In the genomic region with DNA sequence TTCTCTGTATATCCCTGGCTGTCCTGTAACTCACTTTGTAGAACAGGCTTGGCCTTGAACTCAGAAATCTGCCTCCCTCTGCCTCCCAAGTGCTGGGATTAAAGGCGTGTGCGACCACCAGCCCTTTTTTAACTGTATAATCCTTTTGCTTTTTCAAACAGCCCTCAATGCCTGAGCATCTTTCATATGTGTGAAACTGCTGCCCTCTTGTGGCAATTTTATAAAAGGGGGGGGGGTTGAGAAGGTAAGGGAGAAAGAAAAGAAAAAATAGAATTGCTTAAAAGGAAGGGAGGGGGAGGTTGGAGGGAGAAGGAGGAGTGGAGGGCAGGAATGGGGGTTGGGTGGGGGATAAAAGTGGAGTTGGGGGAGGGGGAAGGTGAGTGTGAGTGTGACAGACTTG, we compare ENCODE assay signal across 9 mouse cellular contexts. TPM values are rescaled to one million over a fixed set of nuclear protein-coding genes. Genes with fewer than 3 reads are reported as not detected.
DNase-seq lines count a peak whose midpoint lies in the region; ATAC-seq and TF ChIP-seq lines count a peak whose summit lies in the region.
"Had no signal": no experiment of that assay in that cellular context is flagged by ENCODE, and none has a peak within 500 bp of the region (broad histone marks: within the 10 kb centered on the region; RNA-seq: fewer than 3 reads in every experiment).

No protein-coding gene starts in this region.

- in situ Hi-C loops in Patski (cut with MboI; ENCODE audit: low pct_unique_long_range_greater_than_20kb) = loop anchor here (5.0 to 25.0 kb wide), 3 partner anchors 104 to 1494 kb away; a partner anchor contains a TSS

- peak; percentile 20 to 52 for DNase-seq in heart, adult 18-20 months
- DNase-seq in heart, postnatal 25 days (ENCODE audit: low spot score) = no peak
- peak; percentile 2 for DNase-seq in Patski (ENCODE audit: low read depth, low spot score)
- DNase-seq in forebrain, embryonic 14.5 days (ENCODE audit: low spot score) = peak; percentile 78
- DNase-seq in liver, adult 2 months (ENCODE audit: extremely low read depth, low read depth, low spot score) = peak; percentile 21
- no peak for DNase-seq in layer of hippocampus, adult 11-12 months (ENCODE audit: low spot score)
- DNase-seq in right cerebral cortex, adult 18-20 months = no peak

- POLR2A ChIA-PET in Patski (lab: Charles Lee) = no interaction called here

- ATAC-seq in Patski = no peak
- ATAC-seq in forebrain, embryonic 14.5 days = peak; percentile 61
- ATAC-seq in neural tube, embryonic 12.5 days (ENCODE audit: low FRiP score, low read depth) = peak; percentile 64; the same call in 1 of the 2 replicates

- peak; percentile 40 for TF ChIP-seq CTCF in Patski (IDR thresholded peaks at IDR 0.05)
- TF ChIP-seq CTCF in liver, adult 2 months (IDR thresholded peaks at IDR 0.05; ENCODE audit: low read depth, low read length) = no peak

- H3K27me3 ChIP-seq in Patski = no peaks in the 10 kb centered on the region
- no peaks in the 10 kb centered on the region for H3K27me3 ChIP-seq in forebrain, embryonic 14.5 days (replicated peaks; ENCODE audit: control insufficient read depth, insufficient read depth, low read length)
- H3K27me3 ChIP-seq in liver, adult 2 months (ENCODE audit: control insufficient read depth, insufficient read depth, low read length) = no peaks in the 10 kb centered on the region
- H3K27me3 ChIP-seq in neural tube, embryonic 12.5 days (replicated peaks) = no peaks in the 10 kb centered on the region
- H3K27me3 ChIP-seq: limb, embryonic 12.5 days had no signal

- no peaks in the 10 kb centered on the region for H3K36me3 ChIP-seq in forebrain, embryonic 14.5 days (ENCODE audit: control insufficient read depth, insufficient read depth, low read length)
- H3K36me3 ChIP-seq in liver, adult 2 months (ENCODE audit: control insufficient read depth, insufficient read depth, low read length) = no peaks in the 10 kb centered on the region
- no peaks in the 10 kb centered on the region for H3K36me3 ChIP-seq in neural tube, embryonic 12.5 days
- H3K36me3 ChIP-seq: limb, embryonic 12.5 days had no signal

- TF ChIP-seq POLR2A in liver, adult 2 months (IDR thresholded peaks at IDR 0.05; ENCODE audit: extremely low read depth, insufficient read depth, low read length) = no peak

- no peak overlapping the region for H3K9ac ChIP-seq in forebrain, embryonic 14.5 days (ENCODE audit: low read length)
- H3K9ac ChIP-seq in liver, adult 2 months (ENCODE audit: low read depth, low read length) = no peak overlapping the region
- no peak overlapping the region for H3K9ac ChIP-seq in neural tube, embryonic 12.5 days
- H3K9ac ChIP-seq: limb, embryonic 12.5 days had no signal

- no peaks in the 10 kb centered on the region for H3K79me2 ChIP-seq in liver, adult 2 months (ENCODE audit: control insufficient read depth, insufficient read depth, low read length)

- no peak overlapping the region for H3K4me3 ChIP-seq in forebrain, embryonic 14.5 days (ENCODE audit: low read depth, low read length)
- no peak overlapping the region for H3K4me3 ChIP-seq in liver, adult 2 months (ENCODE audit: insufficient read depth, low read depth, low read length)
- H3K4me3 ChIP-seq in neural tube, embryonic 12.5 days = no peak overlapping the region
- H3K4me3 ChIP-seq: limb, embryonic 12.5 days had no signal

- H3K4me1 ChIP-seq in forebrain, embryonic 14.5 days (ENCODE audit: control insufficient read depth, insufficient read depth, low read length) = no peaks in the 10 kb centered on the region
- H3K4me1 ChIP-seq in liver, adult 2 months (ENCODE audit: control insufficient read depth, insufficient read depth, low read length) = no peaks in the 10 kb centered on the region
- no peaks in the 10 kb centered on the region for H3K4me1 ChIP-seq in neural tube, embryonic 12.5 days
- H3K4me1 ChIP-seq: limb, embryonic 12.5 days had no signal

- no peak overlapping the region for H3K4me2 ChIP-seq in forebrain, embryonic 14.5 days (ENCODE audit: low read length)
- no peak overlapping the region for H3K4me2 ChIP-seq in neural tube, embryonic 12.5 days (replicated peaks)
- H3K4me2 ChIP-seq: limb, embryonic 12.5 days had no signal

- H3K9me3 ChIP-seq in forebrain, embryonic 14.5 days (replicated peaks; ENCODE audit: control insufficient read depth, low read length) = no peaks in the 10 kb centered on the region
- no peaks in the 10 kb centered on the region for H3K9me3 ChIP-seq in neural tube, embryonic 12.5 days
- H3K9me3 ChIP-seq: limb, embryonic 12.5 days had no signal

- 3% methylated on average over 2 of the region's 2 CpGs for WGBS in forebrain, embryonic 14.5 days
- 2% methylated on average over 2 of the region's 2 CpGs for WGBS in liver, adult 2 months
- 2% methylated on average over 2 of the region's 2 CpGs for WGBS in neural tube, embryonic 12.5 days

- intact Hi-C loops in heart, postnatal 25 days (cut with DNase I) = loop anchor here (2.0 kb wide), 1 partner anchor 285 kb away; no protein-coding TSS in a partner anchor

- H3K27ac ChIP-seq in forebrain, embryonic 14.5 days (ENCODE audit: low read depth, low read length) = no peak overlapping the region
- H3K27ac ChIP-seq in liver, adult 2 months (replicated peaks; ENCODE audit: insufficient read depth, low read depth, low read length) = no peak overlapping the region
- H3K27ac ChIP-seq in neural tube, embryonic 12.5 days = no peak overlapping the region
- H3K27ac ChIP-seq: limb, embryonic 12.5 days had no signal

- CTCF ChIA-PET in Patski (lab: Charles Lee) = no interaction called here

RNA-seq across cellular contexts. Expression of a gene that starts 1.0 kb away (rescaled TPM):
- total RNA-seq in heart, adult 18-20 months (2021) = not detected
- total RNA-seq in heart, postnatal 25 days (2021) = not detected
- not detected for polyA plus RNA-seq in Patski (2021)
- 0.42 and 0.49 TPM in 2 replicates for polyA plus RNA-seq in forebrain, embryonic 14.5 days (2014; fragmentation: Nextera tagmentation; extraction: Ambion mirVana)
- total RNA-seq in liver, adult 2 months (2014; rRNA removed) = not detected in 2 replicates
- polyA plus RNA-seq in liver, adult 2 months (2012; rRNA removed) = not detected in 2 replicates
- 0.11 and 0.45 TPM in 2 replicates for polyA plus RNA-seq in neural tube, embryonic 12.5 days (2016; fragmentation: Nextera tagmentation; extraction: Ambion mirVana)
- polyA plus RNA-seq: limb, embryonic 12.5 days had no signal

RNA-seq across cellular contexts. Expression of a gene that starts 11.2 kb away (rescaled TPM):
- 10 to 100 TPM; 15.3 to 22.5 TPM for total RNA-seq in heart, adult 18-20 months (2021)
- 10 to 100 TPM; 16.3 to 18.3 TPM for total RNA-seq in heart, postnatal 25 days (2021)
- polyA plus RNA-seq in Patski (2021) = 13.3 TPM
- polyA plus RNA-seq in forebrain, embryonic 14.5 days (2014; fragmentation: Nextera tagmentation; extraction: Ambion mirVana) = 2.7 and 3.0 TPM in 2 replicates
- 8.9 and 16.2 TPM in 2 replicates for total RNA-seq in liver, adult 2 months (2014; rRNA removed)
- polyA plus RNA-seq in liver, adult 2 months (2012; rRNA removed) = 4.5 and 4.6 TPM in 2 replicates
- polyA plus RNA-seq in neural tube, embryonic 12.5 days (2016; fragmentation: Nextera tagmentation; extraction: Ambion mirVana) = 8.5 and 10.7 TPM in 2 replicates

RNA-seq across cellular contexts. Expression of a gene that starts 26.8 kb away (rescaled TPM):
- total RNA-seq in heart, adult 18-20 months (2021) = 10 to 100 TPM; 17.3 TPM
- 10 to 100 TPM; 15.3 to 15.8 TPM for total RNA-seq in heart, postnatal 25 days (2021)
- polyA plus RNA-seq in Patski (2021) = 25.8 TPM
- polyA plus RNA-seq in forebrain, embryonic 14.5 days (2014; fragmentation: Nextera tagmentation; extraction: Ambion mirVana) = 15.2 and 15.3 TPM in 2 replicates
- total RNA-seq in liver, adult 2 months (2014; rRNA removed) = 19.9 and 21.9 TPM in 2 replicates
- polyA plus RNA-seq in liver, adult 2 months (2012; rRNA removed) = 8.0 and 9.6 TPM in 2 replicates
- 13.8 and 14.6 TPM in 2 replicates for polyA plus RNA-seq in neural tube, embryonic 12.5 days (2016; fragmentation: Nextera tagmentation; extraction: Ambion mirVana)

Comparison
In these comparisons a context has a peak if more than half of its experiments do, and no peak if none do; other contexts are left out.
1. DNase-seq: peak in heart, adult 18-20 months (2 of 2), Patski (single experiment), forebrain, embryonic 14.5 days (single experiment) and liver, adult 2 months (single experiment); none in heart, postnatal 25 days (single experiment), layer of hippocampus, adult 11-12 months (single experiment) and right cerebral cortex, adult 18-20 months (single experiment).